Mouse (Mus musculus) T-cell, adult 2 months (primary cell): ENCODE results near the gene Atxn7l2.
"Not testable (repeated sequence)": the region's sequence is repeated elsewhere in the genome, so short reads cannot be mapped to it uniquely, and the experiment has no call there.

ENCODE experiments used
- DNase-seq: peaks from one replicate; pipeline ENCODE4 v3.0.0; 2022; ENCODE audit warnings: low spot score

Atxn7l2 gene

DNA sequence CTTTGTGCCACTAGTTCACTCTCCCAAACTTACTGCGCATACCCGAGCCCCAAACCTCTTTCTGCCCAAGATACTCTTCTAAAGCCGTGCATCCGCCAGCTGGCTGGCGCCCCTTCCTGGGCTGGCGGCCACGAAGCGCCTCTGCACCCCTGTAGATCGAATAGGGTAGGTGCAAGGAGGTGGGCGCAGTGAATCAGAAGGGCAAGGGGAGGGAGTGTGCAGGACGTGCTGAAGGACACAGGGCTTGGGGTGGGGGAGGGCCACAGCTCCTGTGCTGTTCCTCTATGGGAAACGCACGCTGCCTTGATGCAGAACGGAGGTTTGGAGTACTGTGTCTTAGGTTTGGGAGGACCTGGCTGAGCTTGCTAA lies at the start of gene Atxn7l2:
Gene Atxn7l2 (minus strand): TSS at position 164 of the 369 bp plus-strand sequence.
- DNase-seq: no peak

DNA sequence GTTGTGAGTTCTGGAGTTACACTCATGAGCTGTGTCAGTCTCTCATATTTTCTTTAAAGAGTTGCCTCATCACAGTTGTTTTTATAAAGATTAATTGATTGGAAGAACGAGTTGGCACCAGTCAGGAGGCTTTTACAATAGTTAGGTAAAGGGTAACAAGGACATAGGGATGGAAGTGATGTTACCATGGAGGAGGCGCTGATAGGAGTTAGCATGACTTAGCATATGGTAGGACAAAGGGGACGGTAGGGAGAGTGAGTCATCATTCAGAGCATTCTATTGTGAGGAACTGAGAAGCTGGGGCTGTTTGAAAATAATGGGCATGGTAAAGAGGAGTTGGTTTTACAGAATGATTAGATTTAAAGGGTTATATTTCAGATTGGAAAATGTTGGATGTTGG lies 48.6 kb upstream of the Atxn7l2 start:
- DNase-seq: no peak

DNA sequence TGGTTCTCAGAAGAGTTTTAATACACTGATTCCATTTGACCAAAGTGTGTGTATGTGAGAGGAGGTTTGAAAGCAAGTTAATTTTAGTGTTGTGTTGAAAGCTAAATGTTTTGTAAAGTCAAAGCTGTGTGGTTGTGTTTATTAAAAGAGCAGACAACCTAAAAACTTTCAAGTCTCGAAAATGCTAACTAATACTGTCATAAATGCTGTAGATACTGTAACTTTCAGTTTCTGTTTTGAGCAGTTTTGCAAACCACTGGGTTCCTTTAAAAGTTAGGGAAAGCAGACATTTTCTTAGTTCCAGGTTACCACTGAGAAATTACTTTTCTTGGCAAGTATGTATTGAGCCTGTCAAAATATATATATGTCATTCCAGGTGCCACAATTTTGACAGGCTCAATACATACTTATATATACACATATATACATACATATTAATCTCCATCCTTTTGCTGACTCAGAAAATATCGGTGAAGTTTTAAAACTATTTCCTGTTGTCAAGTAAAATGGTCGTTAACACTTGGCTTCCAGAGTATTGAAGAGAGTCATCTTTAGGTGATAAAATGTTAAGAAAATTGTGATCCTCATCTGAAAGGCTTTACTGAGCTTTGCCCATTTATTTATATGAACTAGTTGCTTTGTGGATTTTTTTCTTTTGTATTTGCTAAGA lies 47.2 kb upstream of the Atxn7l2 start:
- DNase-seq: no peak

DNA sequence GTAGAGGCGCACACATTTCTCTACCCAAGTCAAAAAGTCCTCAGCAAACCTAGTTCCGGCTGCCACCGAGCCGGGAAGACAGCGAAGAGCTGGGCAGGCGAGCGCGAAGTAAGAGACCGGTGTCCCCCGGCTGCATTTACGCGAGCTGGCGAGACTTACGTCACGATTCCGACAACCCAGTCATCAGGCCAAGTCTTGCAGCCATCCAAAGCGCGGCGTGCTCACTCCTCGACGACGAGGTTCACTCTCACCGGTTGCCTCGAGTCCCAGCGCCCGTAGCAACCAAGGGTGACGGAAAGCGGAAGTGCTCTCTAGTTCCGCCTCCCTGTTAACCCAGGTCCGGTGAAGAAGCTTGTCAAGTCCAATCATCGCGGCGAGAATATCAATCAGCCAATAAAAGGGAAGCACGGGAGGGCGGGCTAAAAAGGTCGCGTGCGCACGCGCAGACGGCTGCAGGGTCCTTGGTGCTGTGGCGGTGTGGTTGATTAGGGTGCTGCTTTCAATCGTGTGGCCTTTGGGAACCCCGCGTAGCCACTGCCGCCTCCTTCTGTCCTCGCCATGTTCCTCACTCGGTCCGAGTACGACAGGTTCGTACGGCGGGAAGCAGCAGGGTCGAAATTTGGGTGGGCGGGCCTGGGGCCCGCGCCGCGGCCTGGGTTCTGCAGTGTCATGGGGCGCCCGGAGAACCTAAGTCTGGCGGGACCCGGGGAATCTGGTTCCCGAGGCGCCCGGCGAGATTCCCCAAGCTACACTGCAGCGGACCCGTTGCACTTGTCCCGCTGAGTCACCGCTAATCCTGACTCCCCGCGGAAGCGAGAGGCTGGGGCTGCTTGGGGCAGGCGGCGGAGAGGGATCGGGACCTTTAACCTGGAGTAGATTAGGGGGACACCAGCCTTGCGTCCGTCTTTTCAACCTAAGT lies 46.2 kb upstream of the Atxn7l2 start, which contains the start of gene Psma5:
Gene Psma5 (plus strand): TSS at position 208 of the 919 bp plus-strand sequence.
- DNase-seq: peak; percentile 98

DNA sequence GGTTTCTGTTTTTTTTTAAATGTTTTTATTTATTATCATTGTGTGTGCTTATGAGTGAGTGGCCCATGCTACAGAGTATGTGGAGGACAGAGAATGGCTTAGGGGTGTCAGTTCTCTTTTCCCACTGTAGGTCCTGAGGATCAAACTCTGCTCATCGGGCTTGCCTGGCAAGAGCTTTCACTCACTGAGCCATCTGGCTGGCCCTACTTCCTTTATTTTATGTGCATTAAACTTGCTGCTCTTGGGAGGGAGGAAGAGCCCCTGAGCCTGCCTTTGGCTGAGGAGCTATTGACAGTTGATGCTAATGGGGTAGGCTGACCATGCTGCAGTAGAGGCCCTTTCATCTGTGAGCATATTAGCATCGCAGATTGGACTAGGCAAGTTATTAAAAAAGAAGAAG lies 36.1 kb upstream of the Atxn7l2 start:
- no peak for DNase-seq

DNA sequence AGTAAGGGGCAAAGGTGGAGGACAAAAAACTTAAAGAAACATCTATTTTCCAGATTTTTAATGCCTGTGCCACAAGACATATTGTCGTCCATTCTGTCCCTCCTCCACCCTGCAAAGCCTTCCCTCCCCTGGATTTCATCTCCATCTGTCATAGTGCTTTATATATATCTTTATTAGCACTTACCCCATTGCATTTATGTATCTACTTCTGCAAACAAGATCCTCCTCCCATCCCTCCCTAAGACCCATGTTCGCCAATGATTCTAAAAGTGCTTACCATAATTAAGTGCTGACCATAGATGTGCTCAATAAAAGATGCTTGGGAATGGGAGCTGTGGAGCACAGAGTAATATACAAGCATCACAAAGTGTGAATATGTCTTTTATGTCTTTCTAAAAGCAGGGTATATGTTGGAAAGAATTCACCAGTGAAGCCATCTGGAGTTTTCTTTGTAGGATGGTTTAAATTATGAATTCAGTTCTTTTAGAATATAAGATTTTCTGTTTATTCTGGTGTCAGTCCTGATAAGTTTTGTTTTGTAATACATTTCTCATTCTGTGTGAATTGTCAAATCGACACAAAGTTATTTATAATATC lies 30.6 kb upstream of the Atxn7l2 start:
- DNase-seq: no peak

DNA sequence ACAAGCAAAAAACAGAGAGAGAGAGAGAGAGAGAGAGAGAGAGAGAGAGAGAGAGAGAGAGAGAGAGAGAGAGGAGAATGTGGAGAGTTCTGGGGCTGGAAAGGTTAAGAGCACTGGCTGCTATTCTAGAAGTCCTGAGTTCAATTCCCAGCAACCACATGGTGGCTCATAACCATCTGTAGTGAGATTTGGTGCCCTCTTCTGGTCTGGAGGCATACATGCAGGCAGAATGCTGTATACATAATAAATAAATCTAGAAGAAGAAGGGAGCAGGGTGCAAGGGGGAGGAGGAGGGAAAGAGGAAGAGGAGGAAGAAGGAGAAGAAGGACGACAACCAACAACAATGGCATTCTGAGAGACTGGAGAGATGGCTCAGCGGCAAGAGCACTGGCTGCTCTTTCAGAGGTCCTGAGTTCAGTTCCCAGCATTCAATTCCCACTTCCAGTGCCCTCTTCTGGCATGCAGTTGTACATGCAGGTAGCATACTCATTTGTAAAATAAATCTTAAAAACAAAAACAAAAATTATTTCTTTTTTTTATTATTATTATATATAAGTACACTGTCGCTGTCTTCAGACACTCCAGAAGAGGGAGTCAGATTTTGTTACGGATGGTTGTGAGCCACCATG lies 26.9 kb upstream of the Atxn7l2 start:
- not testable (repeated sequence) for DNase-seq

DNA sequence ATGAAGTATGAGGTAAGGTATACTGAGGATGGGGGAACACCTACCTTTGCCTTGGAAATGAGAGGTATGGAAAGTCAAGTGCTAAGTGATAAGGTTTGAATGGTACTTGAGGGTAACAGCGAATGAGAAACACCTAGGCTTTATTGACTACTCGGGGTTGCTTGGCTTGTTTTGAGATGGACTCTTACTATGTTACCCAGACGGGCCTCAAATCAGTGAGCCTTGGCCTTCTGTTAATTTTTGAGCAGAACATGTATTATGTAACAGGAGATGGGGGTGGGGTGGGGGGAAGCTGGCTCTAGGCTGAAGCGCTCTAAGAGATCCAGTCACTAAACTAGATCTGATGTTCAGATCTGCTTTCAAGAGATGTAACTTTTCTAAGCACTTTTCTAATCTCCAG lies 20.9 kb upstream of the Atxn7l2 start:
- DNase-seq: no peak

DNA sequence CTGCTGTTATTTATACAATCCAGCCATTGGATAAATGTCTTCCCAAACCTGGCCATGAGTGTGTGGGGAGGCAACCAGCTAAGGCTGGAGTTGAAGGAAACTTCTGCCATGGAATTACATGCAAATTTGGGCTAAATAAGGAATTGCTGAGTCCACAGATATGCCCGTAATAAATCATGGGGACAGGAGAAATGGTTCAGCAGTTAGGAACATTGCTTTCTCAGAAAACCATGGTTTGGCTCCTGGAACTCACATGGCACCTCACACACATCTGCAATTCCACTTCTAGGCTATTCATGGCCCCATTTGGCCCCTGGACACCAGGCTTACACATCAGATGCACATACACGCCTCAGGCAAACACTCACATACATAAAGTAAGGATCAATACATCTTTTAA lies 16.8 kb upstream of the Atxn7l2 start:
- DNase-seq: no peak

DNA sequence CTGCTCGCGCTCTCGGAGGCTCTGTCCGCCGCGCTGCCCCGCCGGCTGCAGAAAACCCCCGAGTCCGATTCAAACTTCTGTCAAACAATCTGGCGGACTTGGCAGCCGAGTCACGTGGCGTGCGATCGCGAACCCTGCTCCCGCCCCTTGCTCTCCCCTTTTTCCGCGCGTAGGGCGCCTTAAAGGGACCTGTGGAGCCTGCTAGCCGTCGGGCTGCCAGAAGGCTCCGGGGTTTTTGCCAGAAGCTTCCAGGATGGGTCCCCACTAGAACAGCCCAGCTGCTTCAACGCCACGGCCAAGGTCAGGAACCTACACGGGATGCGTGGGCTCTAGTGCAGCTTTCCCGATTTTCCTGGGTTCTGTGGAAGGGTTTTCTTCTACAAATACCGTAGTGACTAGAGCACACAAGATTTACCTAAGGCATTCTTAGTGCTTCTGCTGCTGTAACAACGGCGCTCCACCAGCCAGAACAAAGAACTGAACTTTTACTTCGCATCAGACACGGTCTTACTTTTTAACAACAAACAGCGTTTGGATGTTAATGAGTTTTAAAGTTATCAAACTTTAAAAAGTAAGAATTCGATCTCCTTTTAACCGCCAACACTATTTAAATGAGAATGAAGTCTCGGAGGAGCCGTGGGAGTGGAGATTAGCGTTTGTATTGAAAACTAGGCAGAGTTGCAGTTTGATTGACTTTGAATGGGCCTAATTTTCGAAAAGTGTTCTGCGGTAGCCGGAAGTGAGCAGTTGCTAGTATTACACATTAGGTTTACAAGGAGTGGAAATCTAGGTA lies 16.0 kb upstream of the Atxn7l2 start, which contains the start of gene Sypl2:
Gene Sypl2 (minus strand): TSS at position 91 of the 793 bp plus-strand sequence.
- DNase-seq: peak; percentile 33

DNA sequence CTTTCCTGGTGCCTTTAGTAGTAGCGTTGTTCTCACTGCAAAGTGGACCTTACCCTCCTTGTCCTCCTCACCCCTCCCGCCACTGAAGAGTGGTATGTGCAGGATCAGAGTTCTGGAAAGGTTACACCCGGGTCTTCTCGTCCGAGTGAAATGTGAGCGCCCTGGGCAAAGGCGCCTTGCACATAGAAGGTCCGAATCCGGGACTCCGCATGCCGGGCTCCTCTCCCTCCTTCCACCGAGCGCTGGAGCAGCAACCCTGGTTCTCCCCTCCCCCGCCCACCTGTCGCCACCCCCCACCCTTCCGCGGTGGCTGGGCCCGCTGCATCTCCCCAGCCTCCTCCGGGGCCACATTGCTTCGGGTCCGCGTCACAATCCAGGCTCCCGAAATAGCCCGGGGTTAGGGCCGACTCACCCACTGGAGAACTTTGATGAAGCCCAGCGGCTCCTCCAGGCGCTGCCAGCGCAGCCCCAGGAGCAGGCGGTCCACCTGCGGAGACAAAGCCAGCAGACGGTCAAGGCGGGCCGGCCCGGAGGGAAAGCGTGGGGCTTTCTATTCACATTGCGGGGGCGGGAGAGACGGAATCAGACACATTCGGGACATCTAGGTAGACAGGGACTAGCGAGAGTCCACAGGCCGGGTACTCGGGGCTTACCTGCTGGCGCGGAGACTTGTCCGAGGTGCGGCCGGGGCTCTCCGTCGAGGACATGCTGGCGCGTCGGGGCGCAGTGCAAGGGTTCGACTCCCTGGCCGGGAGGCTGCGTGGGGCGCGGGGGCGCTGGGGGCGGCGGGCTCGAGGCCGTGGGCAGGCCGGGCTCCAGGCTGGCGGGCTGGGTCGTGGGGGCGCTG lies 15.2 kb upstream of the Atxn7l2 start:
- DNase-seq: no peak

DNA sequence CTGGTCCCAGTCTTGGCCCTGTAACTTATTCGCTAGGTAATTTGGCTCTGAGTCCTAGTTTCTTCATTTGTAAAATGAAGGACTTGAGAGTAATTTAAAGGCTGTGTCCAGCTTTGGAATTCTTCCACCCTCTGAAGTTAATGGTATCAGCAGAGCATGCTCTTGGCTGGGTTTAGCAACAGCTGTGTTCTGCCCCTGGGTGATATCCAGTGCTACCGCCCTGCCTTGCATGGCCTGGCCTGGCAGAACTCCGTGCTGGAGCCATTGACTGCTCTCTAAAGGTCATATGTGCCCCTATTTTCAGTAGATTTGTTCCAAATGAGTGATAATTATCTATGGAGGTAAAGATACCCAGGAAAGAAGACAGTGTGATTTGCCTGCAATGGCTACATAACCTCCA lies 9.9 kb upstream of the Atxn7l2 start:
- no peak for DNase-seq

DNA sequence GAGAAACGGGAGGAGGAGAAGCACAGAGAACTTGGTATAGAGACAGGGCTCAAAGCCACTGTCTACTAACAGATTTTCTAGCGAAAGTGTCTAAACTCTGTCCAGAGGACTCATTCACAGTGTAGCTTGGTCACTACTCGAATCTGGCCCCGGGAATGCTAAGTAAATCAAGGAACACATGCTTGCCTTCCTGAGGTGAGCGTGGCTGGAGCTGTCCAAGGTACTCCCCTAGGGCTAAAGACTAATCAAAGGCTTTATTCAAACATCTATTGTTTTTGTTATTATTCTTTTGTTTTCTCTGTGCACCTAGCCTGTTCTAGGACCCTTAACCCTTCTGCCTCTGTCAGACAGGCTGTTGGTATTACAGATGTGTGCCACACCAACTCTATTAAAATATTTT lies 4.0 kb upstream of the Atxn7l2 start:
- no peak for DNase-seq

DNA sequence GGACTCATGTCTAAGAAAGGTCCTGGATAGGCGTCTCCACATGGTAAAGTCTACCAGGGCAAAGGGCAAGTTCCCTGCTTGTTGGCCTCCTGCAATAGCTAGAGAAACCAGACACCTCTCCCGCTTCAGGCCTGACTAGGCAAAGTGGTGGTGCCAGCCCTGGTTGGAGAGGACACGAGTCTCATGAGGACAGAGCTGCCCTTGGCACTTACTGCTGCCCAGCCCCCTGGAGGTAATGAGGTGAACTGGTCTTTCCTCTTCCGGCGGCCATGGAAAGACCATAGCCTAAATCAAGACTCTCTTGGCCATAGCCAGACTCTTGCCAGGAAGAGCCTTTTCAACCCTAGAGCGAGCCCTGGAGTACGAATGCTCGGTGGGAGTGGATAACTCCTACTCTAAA lies 1.7 kb upstream of the Atxn7l2 start:
- no peak for DNase-seq

DNA sequence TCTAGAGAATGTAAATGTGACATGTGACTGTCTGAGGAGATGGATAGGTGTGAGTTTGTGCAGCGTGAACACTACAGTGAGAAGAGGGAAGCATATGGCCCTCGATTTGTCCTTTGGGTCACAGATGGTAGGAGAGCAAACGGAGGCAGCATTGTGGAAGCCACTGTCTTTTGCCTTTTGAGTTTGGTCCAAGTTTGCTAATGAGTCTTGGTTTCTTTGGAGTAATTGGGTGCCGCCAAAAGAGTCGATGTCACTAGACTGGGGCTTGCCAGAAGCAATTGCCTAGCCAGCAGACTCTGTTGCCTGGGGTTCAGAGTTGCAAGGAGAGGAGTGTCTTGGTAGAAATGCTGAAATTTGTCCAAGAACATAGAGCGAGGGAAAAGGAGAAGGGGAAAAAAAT lies 1.1 kb upstream of the Atxn7l2 start:
- DNase-seq: no peak

DNA sequence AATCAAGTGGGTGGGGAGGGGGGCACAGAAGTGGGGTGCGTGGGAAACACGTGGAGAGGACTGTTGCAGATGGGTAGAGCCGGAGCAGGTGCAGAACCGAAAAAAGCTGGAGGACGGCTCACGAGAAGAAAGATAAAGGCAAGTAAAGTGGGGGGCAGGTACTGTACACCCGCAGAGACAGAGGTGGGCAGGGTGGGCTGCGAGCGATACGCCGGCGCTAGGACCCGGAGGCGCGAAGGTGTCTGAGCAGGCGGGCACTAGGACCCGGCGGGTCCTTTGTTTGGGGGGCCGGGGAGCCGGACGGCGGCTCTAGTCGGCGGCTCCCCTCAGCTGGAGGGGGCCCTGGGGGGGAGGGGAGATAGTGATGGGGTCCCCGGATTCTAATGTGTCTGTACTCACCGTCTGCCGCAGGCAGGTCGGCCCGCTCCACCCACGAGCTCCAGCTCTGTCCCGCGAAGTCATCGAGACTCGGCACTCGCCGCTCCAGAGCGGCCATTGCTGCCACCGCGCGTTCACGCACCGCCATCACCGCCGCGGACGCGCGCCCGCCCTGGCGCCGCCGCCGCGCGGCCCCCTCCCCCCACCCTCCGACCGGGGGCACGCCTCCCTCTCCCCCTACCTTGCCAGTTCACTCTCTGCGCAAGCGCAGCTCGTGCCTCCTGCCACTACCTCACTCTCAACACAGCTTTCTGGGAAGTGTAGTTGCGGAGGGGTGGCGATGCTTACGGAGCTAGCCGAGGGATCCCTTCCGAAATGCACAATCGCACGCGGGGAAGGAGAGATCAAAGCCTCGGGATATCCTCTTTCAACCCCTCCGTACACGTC lies 576 bp downstream of the Atxn7l2 start:
- peak; percentile 95 for DNase-seq

DNA sequence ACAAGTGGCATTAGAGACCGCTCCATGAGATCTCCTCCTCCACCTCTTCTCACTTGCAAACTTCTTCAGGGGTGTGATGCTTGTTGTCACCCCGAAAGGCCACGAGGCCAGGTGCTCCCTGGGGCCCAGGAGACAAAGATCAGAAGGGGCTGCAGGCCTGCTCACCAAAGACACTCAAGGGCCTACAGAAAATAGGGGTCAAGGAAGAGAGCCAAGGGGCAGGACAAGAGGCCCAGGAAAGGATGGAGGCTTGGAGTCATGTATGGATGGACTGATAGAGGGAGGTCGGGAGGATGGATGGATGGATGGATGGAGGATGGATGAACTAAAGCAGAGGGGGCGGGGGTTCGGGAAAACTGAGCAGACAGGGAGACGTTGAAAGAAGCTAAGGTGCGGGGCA lies 1.2 kb downstream of the Atxn7l2 start:
- no peak for DNase-seq

DNA sequence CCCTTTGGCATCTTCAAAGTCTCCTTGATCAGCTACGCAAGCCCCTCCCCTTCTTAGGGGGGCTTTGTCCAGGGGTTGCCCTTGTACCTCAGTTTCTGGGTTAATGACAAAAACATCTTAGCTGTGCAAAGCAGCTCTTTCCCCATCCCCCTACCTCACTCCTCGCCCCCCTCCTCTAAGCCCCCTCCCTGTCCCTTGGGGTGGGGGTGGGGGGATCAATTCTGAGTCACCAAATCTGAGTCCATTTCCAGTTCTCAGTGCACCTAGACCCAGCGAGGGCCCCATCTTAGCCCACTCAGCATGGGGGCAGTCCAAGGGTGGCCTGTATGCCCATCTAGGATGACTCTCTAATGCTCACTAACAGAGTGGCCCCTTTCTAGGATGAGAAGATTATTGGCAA lies 1.7 kb downstream of the Atxn7l2 start:
- no peak for DNase-seq

DNA sequence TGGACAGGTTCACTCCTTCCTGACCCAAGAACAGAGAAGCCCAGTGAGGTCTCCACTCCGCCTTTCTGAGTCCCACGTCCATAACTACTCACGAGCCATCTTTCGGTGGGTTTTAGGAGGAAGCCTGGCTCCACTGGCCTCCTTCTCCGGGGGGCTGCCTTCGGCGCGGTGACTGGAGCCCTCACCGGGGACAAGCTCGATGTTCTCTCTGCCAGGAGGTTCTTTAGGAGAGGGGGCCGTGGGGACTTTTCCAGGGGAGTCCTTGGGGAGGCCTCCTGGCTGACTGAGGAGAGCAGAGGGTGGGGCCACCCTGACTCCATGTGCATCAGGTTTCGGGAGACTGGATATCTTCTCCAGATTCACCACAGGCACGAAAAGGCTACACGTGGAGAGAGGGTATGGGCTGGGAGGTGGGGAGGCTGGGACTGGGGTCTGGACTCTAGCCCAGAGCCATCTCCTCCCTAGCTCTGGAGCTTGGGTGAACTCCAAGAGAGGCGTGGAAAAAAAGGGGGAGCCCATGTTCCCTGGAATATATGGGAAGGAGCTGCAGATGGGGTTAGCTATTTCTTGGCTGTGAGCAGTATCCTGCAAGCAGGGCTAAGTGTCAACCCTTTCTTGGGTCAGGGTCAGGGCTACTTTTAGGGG lies 3.9 kb downstream of the Atxn7l2 start:
- DNase-seq: no peak
